Mouse (Mus musculus): ENCODE results near the gene Tnnc2. TPM values are rescaled to one million over a fixed set of nuclear protein-coding genes. Genes with fewer than 3 reads are reported as not detected.

Gene Tnnc2
- polyA plus RNA-seq, 1 experiment from 2014 or later: 383 TPM

- Histone ChIP-seq H3K4me2 (replicated peaks) (no peak overlapping the region), H3K36me3 (peaks cover 93% of the 10 kb centered on the region), H3K27me3 (no peaks in the 10 kb centered on the region), H3K9me3 (replicated peaks) (no peaks in the 10 kb centered on the region), H3K27ac (replicated peaks) (no peak overlapping the region), H3K9ac (no peak overlapping the region), H3K4me3 (replicated peaks) (no peak overlapping the region), H3K4me1 (no peaks in the 10 kb centered on the region)
- ATAC-seq (ENCODE audit: insufficient number of reproducible peaks, low FRiP score, low TSS enrichment, low read depth): no peak
- WGBS: 87% methylated on average over 11 of the region's 11 CpGs
Measured at GRCm38 (mm10) chr2:164754105-164754504, 25.7 kb downstream of the Tnnc2 start.

GRCm38 (mm10) chr2:164752454-164752853, 27.3 kb downstream of the Tnnc2 start:
- Histone ChIP-seq H3K4me3 (replicated peaks) (no peak overlapping the region), H3K9ac (no peak overlapping the region), H3K4me2 (replicated peaks) (no peak overlapping the region), H3K4me1 (0 out of 2 replicates have a peak, but pooled peaks cover 4% of the 10 kb centered on the region), H3K9me3 (replicated peaks) (no peaks in the 10 kb centered on the region), H3K27me3 (no peaks in the 10 kb centered on the region), H3K27ac (replicated peaks) (no peak overlapping the region), H3K36me3 (peaks cover 92% of the 10 kb centered on the region)
- ATAC-seq (ENCODE audit: insufficient number of reproducible peaks, low FRiP score, low TSS enrichment, low read depth): no peak
- 85% methylated on average over 2 of the region's 2 CpGs for WGBS

- H3K36me3 ChIP-seq: peaks cover 59% of the 10 kb centered on the region
- WGBS: 87% methylated on average over 6 of the region's 6 CpGs
- no peak for ATAC-seq (ENCODE audit: insufficient number of reproducible peaks, low FRiP score, low TSS enrichment, low read depth)
Measured at GRCm38 (mm10) chr2:164748991-164749390, 30.8 kb downstream of the Tnnc2 start.

GRCm38 (mm10) chr2:164748191-164748590, 31.6 kb downstream of the Tnnc2 start:
- ATAC-seq (ENCODE audit: insufficient number of reproducible peaks, low FRiP score, low TSS enrichment, low read depth): no peak
- Histone ChIP-seq H3K36me3 (peaks cover 52% of the 10 kb centered on the region), H3K27ac (replicated peaks) (no peak overlapping the region), H3K4me3 (replicated peaks) (no peak overlapping the region), H3K9ac (no peak overlapping the region), H3K4me1 (peaks cover 21% of the 10 kb centered on the region), H3K4me2 (replicated peaks) (no peak overlapping the region), H3K9me3 (replicated peaks) (no peaks in the 10 kb centered on the region), H3K27me3 (no peaks in the 10 kb centered on the region)
- 76% methylated on average over 4 of the region's 4 CpGs for WGBS

More at GRCm38 (mm10) chr2:164748991-164749390, 30.8 kb downstream of the Tnnc2 start:
- Histone ChIP-seq H3K27ac (replicated peaks) (no peak overlapping the region), H3K9me3 (replicated peaks) (no peaks in the 10 kb centered on the region), H3K4me2 (replicated peaks) (no peak overlapping the region), H3K9ac (no peak overlapping the region; the same call in 1 of the 2 replicates), H3K4me1 (peaks cover 21% of the 10 kb centered on the region), H3K4me3 (replicated peaks) (no peak overlapping the region), H3K27me3 (no peaks in the 10 kb centered on the region)

GRCm38 (mm10) chr2:164746693-164747092, 33.1 kb downstream of the Tnnc2 start:
- no peak overlapping the region; the same call in 1 of the 2 replicates for H3K27ac ChIP-seq (replicated peaks)
- peak overlapping the region; percentile 95 for H3K4me3 ChIP-seq (replicated peaks)
- ATAC-seq (ENCODE audit: insufficient number of reproducible peaks, low FRiP score, low TSS enrichment, low read depth): no peak
- H3K9ac ChIP-seq: peak overlapping the region; percentile 88
- WGBS: 53% methylated on average over 8 of the region's 8 CpGs
- H3K36me3 ChIP-seq: peaks cover 39% of the 10 kb centered on the region
- peaks cover 21% of the 10 kb centered on the region for H3K4me1 ChIP-seq
- H3K27me3 ChIP-seq: no peaks in the 10 kb centered on the region
- H3K4me2 ChIP-seq (replicated peaks): peak overlapping the region; percentile 78
- H3K9me3 ChIP-seq (replicated peaks): no peaks in the 10 kb centered on the region

- Histone ChIP-seq H3K27ac (replicated peaks) (peak within 1 kb of the TSS; percentile 72), H3K4me2 (replicated peaks) (peak within 1 kb of the TSS; percentile 78), H3K36me3 (peaks cover 32% of the 10 kb centered on the region), H3K9ac (peak within 1 kb of the TSS; percentile 88), H3K4me1 (peaks cover 21% of the 10 kb centered on the region), H3K4me3 (replicated peaks) (peak within 1 kb of the TSS; percentile 95), H3K9me3 (replicated peaks) (no peaks in the 10 kb centered on the region), H3K27me3 (no peaks in the 10 kb centered on the region)
- peak; percentile 84 for ATAC-seq (ENCODE audit: insufficient number of reproducible peaks, low FRiP score, low TSS enrichment, low read depth)
- under 1% methylated on average over 68 of the region's 70 CpGs for WGBS
Measured at GRCm38 (mm10) chr2:164745843-164746479, 33.8 kb downstream of the Tnnc2 start, which contains the start of the genes Wfdc3 and Dnttip1. TSS of gene Wfdc3 (minus strand) at chr2:164745931. TSS of gene Dnttip1 (plus strand) at chr2:164745983.

GRCm38 (mm10) chr2:164744987-164745386, 34.8 kb downstream of the Tnnc2 start:
- H3K9ac ChIP-seq: peak overlapping the region; percentile 88; the same call in 1 of the 2 replicates
- no peaks in the 10 kb centered on the region for H3K9me3 ChIP-seq (replicated peaks)
- peak overlapping the region; percentile 95 for H3K4me3 ChIP-seq (replicated peaks)
- 71% methylated on average over 13 of the region's 13 CpGs for WGBS
- no peaks in the 10 kb centered on the region for H3K27me3 ChIP-seq
- no peak overlapping the region for H3K27ac ChIP-seq (replicated peaks)
- H3K4me2 ChIP-seq (replicated peaks): peak overlapping the region; percentile 78
- ATAC-seq (ENCODE audit: insufficient number of reproducible peaks, low FRiP score, low TSS enrichment, low read depth): no peak
- peaks cover 21% of the 10 kb centered on the region for H3K4me1 ChIP-seq
- H3K36me3 ChIP-seq: peaks cover 22% of the 10 kb centered on the region

GRCm38 (mm10) chr2:164739876-164740275, 39.9 kb downstream of the Tnnc2 start:
- Histone ChIP-seq H3K36me3 (no peaks in the 10 kb centered on the region), H3K9me3 (replicated peaks) (no peaks in the 10 kb centered on the region), H3K27ac (replicated peaks) (no peak overlapping the region), H3K4me2 (replicated peaks) (no peak overlapping the region), H3K9ac (no peak overlapping the region), H3K4me3 (replicated peaks) (no peak overlapping the region), H3K4me1 (peaks cover 1% of the 10 kb centered on the region; the same call in 1 of the 2 replicates), H3K27me3 (no peaks in the 10 kb centered on the region)
- no peak for ATAC-seq (ENCODE audit: insufficient number of reproducible peaks, low FRiP score, low TSS enrichment, low read depth)
- WGBS: 42% methylated on average over 7 of the region's 7 CpGs

- WGBS: 51% methylated on average over 3 of the region's 3 CpGs
- Histone ChIP-seq H3K4me2 (replicated peaks) (no peak overlapping the region), H3K9me3 (replicated peaks) (no peaks in the 10 kb centered on the region), H3K36me3 (no peaks in the 10 kb centered on the region), H3K27me3 (no peaks in the 10 kb centered on the region), H3K9ac (no peak overlapping the region), H3K4me3 (replicated peaks) (no peak overlapping the region), H3K27ac (replicated peaks) (no peak overlapping the region), H3K4me1 (no peaks in the 10 kb centered on the region)
- no peak for ATAC-seq (ENCODE audit: insufficient number of reproducible peaks, low FRiP score, low TSS enrichment, low read depth)
Measured at GRCm38 (mm10) chr2:164737377-164738090, 42.2 kb downstream of the Tnnc2 start.

- no peaks in the 10 kb centered on the region for H3K27me3 ChIP-seq
- H3K4me1 ChIP-seq: no peaks in the 10 kb centered on the region
- no peak overlapping the region for H3K4me2 ChIP-seq (replicated peaks)
- WGBS: 72% methylated on average over 5 of the region's 5 CpGs
- no peak overlapping the region for H3K27ac ChIP-seq (replicated peaks)
- H3K36me3 ChIP-seq: no peaks in the 10 kb centered on the region
- H3K9me3 ChIP-seq (replicated peaks): no peaks in the 10 kb centered on the region
- ATAC-seq (ENCODE audit: insufficient number of reproducible peaks, low FRiP score, low TSS enrichment, low read depth): no peak
- H3K4me3 ChIP-seq (replicated peaks): no peak overlapping the region
- H3K9ac ChIP-seq: no peak overlapping the region
Measured at GRCm38 (mm10) chr2:164735446-164735845, 44.3 kb downstream of the Tnnc2 start.

- no peak overlapping the region for H3K27ac ChIP-seq (replicated peaks)
- H3K4me3 ChIP-seq (replicated peaks): no peak overlapping the region
- no peak overlapping the region for H3K4me2 ChIP-seq (replicated peaks)
- no peak for ATAC-seq (ENCODE audit: insufficient number of reproducible peaks, low FRiP score, low TSS enrichment, low read depth)
- no peaks in the 10 kb centered on the region for H3K27me3 ChIP-seq
- H3K9me3 ChIP-seq (replicated peaks): no peaks in the 10 kb centered on the region
- H3K36me3 ChIP-seq: no peaks in the 10 kb centered on the region
- H3K9ac ChIP-seq: no peak overlapping the region
- H3K4me1 ChIP-seq: no peaks in the 10 kb centered on the region
- 80% methylated on average over 5 of the region's 5 CpGs for WGBS
Measured at GRCm38 (mm10) chr2:164734839-164735238, 44.9 kb downstream of the Tnnc2 start.

All from embryonic facial prominence, embryonic 15.5 days (tissue).